In the genomic region with DNA sequence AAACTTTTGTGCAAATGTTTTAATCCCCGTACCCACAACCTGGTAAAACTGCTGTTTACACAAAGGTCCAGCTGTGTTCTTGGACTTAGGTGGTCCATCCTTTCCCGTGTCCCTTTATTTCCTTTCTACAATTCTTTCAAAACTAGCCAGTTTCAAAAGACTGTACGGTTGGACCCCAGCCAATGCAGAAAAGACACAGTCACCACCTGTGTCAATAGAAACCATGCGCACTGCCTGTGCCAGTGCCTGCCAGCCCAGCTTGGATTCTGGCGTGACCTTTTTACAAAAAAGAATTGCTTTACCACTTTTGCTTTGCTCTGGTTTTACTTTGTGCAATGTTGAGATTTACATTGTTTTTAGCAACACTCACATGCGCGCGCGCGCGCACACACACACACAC, we compare ENCODE assay signal across 12 mouse cellular contexts. TPM values are rescaled to one million over a fixed set of nuclear protein-coding genes. Genes with fewer than 3 reads are reported as not detected.
DNase-seq lines count a peak whose midpoint lies in the region.
"Had no signal": no experiment of that assay in that cellular context is flagged by ENCODE, and none has a peak within 500 bp of the region (broad histone marks: within the 10 kb centered on the region; RNA-seq: fewer than 3 reads in every experiment).

No protein-coding gene starts in this region.

- peak; percentile 4 for DNase-seq in embryo, embryonic 11 days
- no peak for DNase-seq in embryo, embryonic 10.5 days (ENCODE audit: low spot score)
- peak; percentile 40 for DNase-seq in left cerebral cortex, postnatal 4 days
- no peak for DNase-seq in left cerebral cortex, postnatal 36 days (ENCODE audit: low spot score in 2 of 2)
- DNase-seq in brain, adult 2 months (ENCODE audit: low read depth, low spot score): peak; percentile 18
- DNase-seq in cerebellum, postnatal 10 days: peak; percentile 74 to 76
- DNase-seq in frontal cortex, postnatal 36 days (ENCODE audit: low spot score in 2 of 2): no peak
- DNase-seq: heart, postnatal 36 days; kidney, adult 8-10 months; thymus, adult 2 months had no signal

- intact Hi-C loops in left cerebral cortex, postnatal 4 days (cut with DNase I): no loop called here
- intact Hi-C loops in left cerebral cortex, postnatal 36 days (cut with DNase I): no loop called here

RNA-seq across cellular contexts. Expression of a gene that starts 18.3 kb away (rescaled TPM):
- not detected for total RNA-seq in left cerebral cortex, postnatal 4 days (2021)
- not detected for total RNA-seq in left cerebral cortex, postnatal 36 days (2021)
- total RNA-seq: heart, adult 8-10 months; heart, postnatal 36 days; layer of hippocampus, adult 2 months had no signal

RNA-seq across cellular contexts. Expression of a gene that starts 55.0 kb away (rescaled TPM):
- 10 to 100 TPM; 43.2 to 50.3 TPM for total RNA-seq in left cerebral cortex, postnatal 4 days (2021)
- total RNA-seq in left cerebral cortex, postnatal 36 days (2021): 10 to 100 TPM; 31.5 to 39.0 TPM

Comparison
In these comparisons a context has a peak if more than half of its experiments do, and no peak if none do; other contexts are left out.
1. DNase-seq: peak in embryo, embryonic 11 days (single experiment), left cerebral cortex, postnatal 4 days (single experiment), brain, adult 2 months (single experiment) and cerebellum, postnatal 10 days (2 of 2); none in embryo, embryonic 10.5 days (single experiment), left cerebral cortex, postnatal 36 days (0 of 2) and frontal cortex, postnatal 36 days (0 of 2).